Mouse (Mus musculus): ENCODE data around the gene Rasa3. TPM values are rescaled to one million over a fixed set of nuclear protein-coding genes. Genes with fewer than 3 reads are reported as not detected.

Rasa3 gene
- 33.5 and 43.1 TPM in 2 replicates for polyA plus RNA-seq (2015; fragmentation: Nextera tagmentation; extraction: Ambion mirVana)

GRCm38 (mm10) chr8:13677413-13677883 lies at the start of gene Rasa3:
Gene Rasa3, minus strand, starts transcription at chr8:13677603.
- H3K4me3 ChIP-seq, result peak within 1 kb of the TSS; percentile 88
- WGBS, result 0% methylated on average over 40 of the region's 42 CpGs
- H3K36me3 ChIP-seq, result no peaks in the 10 kb centered on the region
- H3K9me3 ChIP-seq, result no peaks in the 10 kb centered on the region
- H3K27ac ChIP-seq (replicated peaks), result peak within 1 kb of the TSS; percentile 93
- peaks cover 38% of the 10 kb centered on the region for H3K4me1 ChIP-seq (replicated peaks)
- ATAC-seq (ENCODE audit: low FRiP score, low read depth), result peak; percentile 98
- H3K9ac ChIP-seq, result peak within 1 kb of the TSS; percentile 82
- peak within 1 kb of the TSS; percentile 73 for H3K4me2 ChIP-seq
- no peaks in the 10 kb centered on the region for H3K27me3 ChIP-seq

GRCm38 (mm10) chr8:13725722-13726121 lies 48.3 kb upstream of the Rasa3 start:
- H3K9me3 ChIP-seq, result no peaks in the 10 kb centered on the region
- no peak for ATAC-seq (ENCODE audit: low FRiP score, low read depth)

DNA sequence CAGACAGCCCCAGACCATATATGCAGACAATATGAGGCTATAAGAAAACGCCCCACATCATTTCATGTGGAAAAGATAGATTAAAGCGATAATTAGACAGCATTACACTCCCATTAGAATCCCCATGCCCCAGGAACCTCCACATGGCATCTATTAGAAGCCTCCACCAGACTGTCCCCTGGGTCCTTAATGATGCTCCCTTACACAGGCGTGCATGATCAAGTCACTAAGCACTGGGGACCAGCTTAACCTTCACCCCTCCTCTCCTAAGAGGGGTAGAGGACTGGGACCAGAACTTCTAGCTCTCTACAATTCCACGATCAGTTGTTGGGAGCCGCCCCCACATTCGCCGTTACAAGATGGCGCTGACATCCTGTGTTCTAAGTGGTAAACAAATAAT lies 41.6 kb upstream of the Rasa3 start:
- H3K36me3 ChIP-seq, result no peaks in the 10 kb centered on the region
- no peaks in the 10 kb centered on the region for H3K9me3 ChIP-seq
- no peak overlapping the region for H3K27ac ChIP-seq (replicated peaks)
- ATAC-seq (ENCODE audit: low FRiP score, low read depth), result no peak
- no peak overlapping the region for H3K4me2 ChIP-seq
- H3K9ac ChIP-seq, result no peak overlapping the region
- 89% methylated on average over 8 of the region's 8 CpGs for WGBS
- no peak overlapping the region for H3K4me3 ChIP-seq
- H3K4me1 ChIP-seq (replicated peaks), result no peaks in the 10 kb centered on the region
- no peaks in the 10 kb centered on the region for H3K27me3 ChIP-seq

More at GRCm38 (mm10) chr8:13725722-13726121, 48.3 kb upstream of the Rasa3 start:
- H3K9ac ChIP-seq, result no peak overlapping the region
- H3K27me3 ChIP-seq, result no peaks in the 10 kb centered on the region
- H3K27ac ChIP-seq (replicated peaks), result no peak overlapping the region
- H3K36me3 ChIP-seq, result no peaks in the 10 kb centered on the region
- no peak overlapping the region for H3K4me3 ChIP-seq
- no peaks in the 10 kb centered on the region for H3K4me1 ChIP-seq (replicated peaks)
- no peak overlapping the region for H3K4me2 ChIP-seq

- no peak overlapping the region for H3K27ac ChIP-seq (replicated peaks)
- no peak overlapping the region for H3K9ac ChIP-seq
- WGBS, result 94% methylated on average over 5 of the region's 5 CpGs
- no peak overlapping the region for H3K4me3 ChIP-seq
- no peaks in the 10 kb centered on the region for H3K9me3 ChIP-seq
- H3K4me2 ChIP-seq, result no peak overlapping the region
- no peak for ATAC-seq (ENCODE audit: low FRiP score, low read depth)
- H3K27me3 ChIP-seq, result no peaks in the 10 kb centered on the region
- H3K4me1 ChIP-seq (replicated peaks), result peaks cover 9% of the 10 kb centered on the region
- H3K36me3 ChIP-seq, result no peaks in the 10 kb centered on the region
Measured at GRCm38 (mm10) chr8:13708514-13708913, 31.1 kb upstream of the Rasa3 start.

GRCm38 (mm10) chr8:13706918-13707317 lies 29.5 kb upstream of the Rasa3 start:
- Histone ChIP-seq H3K4me3 (no peak overlapping the region), H3K9ac (no peak overlapping the region), H3K4me1 (replicated peaks) (peaks cover 9% of the 10 kb centered on the region), H3K4me2 (no peak overlapping the region), H3K36me3 (no peaks in the 10 kb centered on the region), H3K27ac (replicated peaks) (no peak overlapping the region), H3K27me3 (no peaks in the 10 kb centered on the region), H3K9me3 (no peaks in the 10 kb centered on the region)
- 91% methylated on average over 5 of the region's 5 CpGs for WGBS
- no peak for ATAC-seq (ENCODE audit: low FRiP score, low read depth)

- Histone ChIP-seq H3K27ac (replicated peaks) (peak within 1 kb of the TSS; percentile 81), H3K4me1 (replicated peaks) (peaks cover 9% of the 10 kb centered on the region), H3K9ac (peak within 1 kb of the TSS; percentile 10; the same call in 1 of the 2 replicates), H3K9me3 (no peaks in the 10 kb centered on the region), H3K36me3 (no peaks in the 10 kb centered on the region), H3K27me3 (no peaks in the 10 kb centered on the region), H3K4me3 (peak within 1 kb of the TSS; percentile 14; the same call in 1 of the 2 replicates), H3K4me2 (peak within 1 kb of the TSS; percentile 47)
- peak; percentile 98 for ATAC-seq (ENCODE audit: low FRiP score, low read depth)
- WGBS, result 2% methylated on average over 5 of the region's 5 CpGs
Measured at GRCm38 (mm10) chr8:13705668-13706067, 28.3 kb upstream of the Rasa3 start, which contains the start of gene Cfap97d2. Gene Cfap97d2, plus strand, starts transcription at chr8:13705889.

GRCm38 (mm10) chr8:13704301-13704700 lies 26.9 kb upstream of the Rasa3 start:
- Histone ChIP-seq H3K9me3 (no peaks in the 10 kb centered on the region), H3K27me3 (no peaks in the 10 kb centered on the region), H3K27ac (replicated peaks) (no peak overlapping the region), H3K36me3 (no peaks in the 10 kb centered on the region), H3K4me3 (no peak overlapping the region), H3K4me1 (replicated peaks) (peaks cover 9% of the 10 kb centered on the region), H3K4me2 (no peak overlapping the region), H3K9ac (no peak overlapping the region)
- ATAC-seq (ENCODE audit: low FRiP score, low read depth), result no peak
- 88% methylated on average over 4 of the region's 4 CpGs for WGBS

GRCm38 (mm10) chr8:13703756-13704155 lies 26.4 kb upstream of the Rasa3 start:
- H3K4me3 ChIP-seq, result no peak overlapping the region
- H3K27ac ChIP-seq (replicated peaks), result no peak overlapping the region
- H3K27me3 ChIP-seq, result no peaks in the 10 kb centered on the region
- ATAC-seq (ENCODE audit: low FRiP score, low read depth), result no peak
- H3K4me1 ChIP-seq (replicated peaks), result peaks cover 9% of the 10 kb centered on the region
- WGBS, result 95% methylated on average over 6 of the region's 6 CpGs
- no peak overlapping the region for H3K9ac ChIP-seq
- H3K4me2 ChIP-seq, result no peak overlapping the region
- H3K9me3 ChIP-seq, result no peaks in the 10 kb centered on the region
- no peaks in the 10 kb centered on the region for H3K36me3 ChIP-seq

DNA sequence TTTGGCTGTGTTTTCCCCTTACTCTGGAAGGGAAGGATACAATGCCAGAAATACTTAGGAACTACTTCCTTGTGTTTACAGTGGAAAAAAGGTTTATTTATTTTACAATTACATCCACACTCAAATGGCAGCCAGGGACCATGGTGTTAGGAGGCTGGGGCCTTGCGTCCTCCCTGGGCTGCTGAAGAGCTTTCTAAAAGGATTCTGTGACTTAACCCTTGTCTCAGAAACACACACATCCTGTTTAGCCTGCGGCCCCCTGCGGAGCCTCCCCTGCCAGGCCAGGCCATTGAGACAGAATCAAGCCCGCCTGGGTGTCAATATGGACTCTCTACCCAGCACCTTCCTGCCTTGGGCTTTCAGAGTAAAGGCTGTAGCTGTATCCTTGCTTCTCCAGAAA lies 25.4 kb upstream of the Rasa3 start:
- no peaks in the 10 kb centered on the region for H3K27me3 ChIP-seq
- no peaks in the 10 kb centered on the region for H3K9me3 ChIP-seq
- no peak overlapping the region for H3K9ac ChIP-seq
- no peak for ATAC-seq (ENCODE audit: low FRiP score, low read depth)
- peaks cover 9% of the 10 kb centered on the region for H3K4me1 ChIP-seq (replicated peaks)
- no peak overlapping the region for H3K4me2 ChIP-seq
- H3K4me3 ChIP-seq, result no peak overlapping the region
- H3K27ac ChIP-seq (replicated peaks), result no peak overlapping the region
- WGBS, result 62% methylated on average over 4 of the region's 4 CpGs
- no peaks in the 10 kb centered on the region for H3K36me3 ChIP-seq

- no peak for ATAC-seq (ENCODE audit: low FRiP score, low read depth)
- H3K4me1 ChIP-seq (replicated peaks), result no peaks in the 10 kb centered on the region
- H3K9ac ChIP-seq, result no peak overlapping the region
- 75% methylated on average over 5 of the region's 5 CpGs for WGBS
- no peak overlapping the region for H3K27ac ChIP-seq (replicated peaks)
- no peak overlapping the region for H3K4me2 ChIP-seq
- no peaks in the 10 kb centered on the region for H3K36me3 ChIP-seq
- H3K9me3 ChIP-seq, result no peaks in the 10 kb centered on the region
- H3K27me3 ChIP-seq, result no peaks in the 10 kb centered on the region
- H3K4me3 ChIP-seq, result no peak overlapping the region
Measured at GRCm38 (mm10) chr8:13699323-13699949, 22.0 kb upstream of the Rasa3 start.

DNA sequence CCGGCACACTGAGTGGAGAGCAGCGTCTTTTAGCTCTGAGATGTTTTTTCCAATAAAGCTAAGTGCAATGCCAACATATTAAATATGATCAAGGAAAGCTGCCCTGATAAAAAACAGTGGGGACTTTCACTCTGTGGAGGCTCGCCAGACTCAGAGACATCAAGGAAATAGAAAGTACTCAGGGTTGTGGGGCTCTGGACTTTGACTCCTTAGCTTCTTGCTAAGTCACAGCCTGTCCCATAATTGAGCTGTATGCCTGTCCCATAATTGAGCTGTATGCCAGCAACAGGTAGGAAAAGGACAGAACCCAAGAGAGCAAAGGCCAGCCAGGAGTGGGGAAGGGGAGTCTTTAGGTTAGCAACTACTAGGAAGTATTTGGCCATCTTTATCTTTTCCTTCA lies 20.9 kb upstream of the Rasa3 start:
- Histone ChIP-seq H3K4me1 (replicated peaks) (0 out of 2 replicates have a peak, but pooled peaks cover 2% of the 10 kb centered on the region), H3K9ac (no peak overlapping the region), H3K4me3 (no peak overlapping the region), H3K9me3 (no peaks in the 10 kb centered on the region), H3K4me2 (no peak overlapping the region), H3K27ac (replicated peaks) (no peak overlapping the region), H3K27me3 (no peaks in the 10 kb centered on the region), H3K36me3 (no peaks in the 10 kb centered on the region)
- WGBS, result 79% methylated on average over 3 of the region's 3 CpGs
- ATAC-seq (ENCODE audit: low FRiP score, low read depth), result no peak

- Histone ChIP-seq H3K4me3 (no peak overlapping the region), H3K36me3 (no peaks in the 10 kb centered on the region), H3K4me1 (replicated peaks) (peaks cover 6% of the 10 kb centered on the region; the same call in 1 of the 2 replicates), H3K9ac (no peak overlapping the region), H3K27ac (replicated peaks) (no peak overlapping the region), H3K4me2 (no peak overlapping the region), H3K27me3 (no peaks in the 10 kb centered on the region), H3K9me3 (no peaks in the 10 kb centered on the region)
- no peak for ATAC-seq (ENCODE audit: low FRiP score, low read depth)
- WGBS, result 78% methylated on average over 8 of the region's 8 CpGs
Measured at GRCm38 (mm10) chr8:13697681-13698080, 20.3 kb upstream of the Rasa3 start.

DNA sequence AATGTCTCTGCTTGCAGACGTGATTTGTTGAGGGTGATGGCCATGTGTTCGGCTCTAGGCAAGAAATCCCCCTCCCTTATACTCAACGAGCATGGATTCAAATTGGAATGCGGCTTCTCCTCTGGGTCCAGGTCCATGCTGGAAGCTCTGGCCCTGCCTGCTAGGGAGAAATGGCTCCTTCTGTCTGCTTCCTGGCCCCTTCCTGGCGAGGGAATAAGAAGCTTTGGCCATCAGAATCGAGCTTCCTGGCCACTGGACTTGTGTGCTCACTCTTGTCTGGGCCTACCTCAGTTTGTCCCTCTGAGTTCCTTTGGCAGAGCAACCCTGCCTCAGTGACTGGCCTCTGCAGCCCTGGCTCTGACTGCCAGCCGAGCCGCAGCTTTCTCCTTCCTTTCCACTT lies 19.8 kb upstream of the Rasa3 start:
- H3K9me3 ChIP-seq, result no peaks in the 10 kb centered on the region
- no peak overlapping the region for H3K4me3 ChIP-seq
- no peak overlapping the region for H3K4me2 ChIP-seq
- no peaks in the 10 kb centered on the region for H3K36me3 ChIP-seq
- H3K27ac ChIP-seq (replicated peaks), result no peak overlapping the region
- no peak for ATAC-seq (ENCODE audit: low FRiP score, low read depth)
- WGBS, result 84% methylated on average over 8 of the region's 8 CpGs
- H3K4me1 ChIP-seq (replicated peaks), result peaks cover 11% of the 10 kb centered on the region
- H3K9ac ChIP-seq, result no peak overlapping the region
- no peaks in the 10 kb centered on the region for H3K27me3 ChIP-seq
